Mouse (Mus musculus) forebrain, embryonic 14.5 days (tissue): ENCODE data around the gene Hoxd3. TPM values are rescaled to one million over a fixed set of nuclear protein-coding genes. Genes with fewer than 3 reads are reported as not detected.
A peak's percentile ranks its signal among the peaks of the same experiment; 100 is the strongest.

ENCODE experiments used
- ATAC-seq: fragments of 200-750 bp; cut with Nextera tagmentation; 2 replicates; pipeline ENCODE4 v1.8.0; 2017; ENCODE audit warnings: mild to moderate bottlenecking, moderate library complexity
- DNase-seq: peaks from one replicate; pipeline ENCODE4 v3.0.0-alpha.2; 2015; ENCODE audit warnings: low spot score
- H3K27ac ChIP-seq: fragments of 300-500 bp; sonication (generic); 2 replicates; pipeline ENCODE4 v1.5.1; 2014; ENCODE audit warnings: low read depth, mild to moderate bottlenecking, control low read depth, low read length, moderate library complexity
- H3K27me3 ChIP-seq: fragments of 300-500 bp; sonication (generic); replicated peaks from 2 replicates; pipeline ENCODE4 v1.6.1; 2014; ENCODE audit warnings: low read length, control low read depth, mixed read lengths; ENCODE audit not compliant: control insufficient read depth, insufficient read depth
- H3K36me3 ChIP-seq: fragments of 300-500 bp; sonication (generic); 2 replicates; pipeline ENCODE4 v1.6.1; 2014; ENCODE audit warnings: low read length, control low read depth; ENCODE audit not compliant: control insufficient read depth, insufficient read depth
- H3K4me1 ChIP-seq: fragments of 300-500 bp; sonication (generic); 2 replicates; pipeline ENCODE4 v1.6.1; 2014; ENCODE audit warnings: antibody characterized with exemption, low read length, control low read depth; ENCODE audit not compliant: control insufficient read depth, insufficient read depth
- H3K4me2 ChIP-seq: fragments of 300-500 bp; sonication (generic); 2 replicates; pipeline ENCODE4 v1.6.1; 2014; ENCODE audit warnings: mild to moderate bottlenecking, control low read depth, low read length
- H3K4me3 ChIP-seq: fragments of 300-500 bp; sonication (generic); 2 replicates; pipeline ENCODE4 v1.5.1; 2014; ENCODE audit warnings: low read depth, low read length, control low read depth
- H3K9ac ChIP-seq: fragments of 300-500 bp; sonication (generic); 2 replicates; pipeline ENCODE4 v1.6.1; 2014; ENCODE audit warnings: mild to moderate bottlenecking, low read length, control low read depth, moderate library complexity
- H3K9me3 ChIP-seq: fragments of 300-500 bp; sonication (generic); replicated peaks from 2 replicates; pipeline ENCODE4 v1.6.1; 2016; ENCODE audit warnings: low read length, control low read depth, mixed read lengths; ENCODE audit not compliant: control insufficient read depth
- WGBS: fragments of 180-500 bp; shearing (Covaris S2); extraction: QIAGEN DNeasy Blood & Tissue Kit; methylation state at CpG from one replicate; pipeline ENCODE4 v1.1.7; 2014; 5-methylcytosine and 5-hydroxymethylcytosine counted together
- polyA plus RNA-seq: library from polyadenylated mRNA; unstranded; fragments of >200 nt; fragmentation: Nextera tagmentation; extraction: Ambion mirVana; gene quantifications from 2 replicates; pipeline ENCODE4 v1.2.1, GENCODE M21; 2014

Hoxd3 gene
- polyA plus RNA-seq, 1 experiment from 2014 or later, result not detected

DNA sequence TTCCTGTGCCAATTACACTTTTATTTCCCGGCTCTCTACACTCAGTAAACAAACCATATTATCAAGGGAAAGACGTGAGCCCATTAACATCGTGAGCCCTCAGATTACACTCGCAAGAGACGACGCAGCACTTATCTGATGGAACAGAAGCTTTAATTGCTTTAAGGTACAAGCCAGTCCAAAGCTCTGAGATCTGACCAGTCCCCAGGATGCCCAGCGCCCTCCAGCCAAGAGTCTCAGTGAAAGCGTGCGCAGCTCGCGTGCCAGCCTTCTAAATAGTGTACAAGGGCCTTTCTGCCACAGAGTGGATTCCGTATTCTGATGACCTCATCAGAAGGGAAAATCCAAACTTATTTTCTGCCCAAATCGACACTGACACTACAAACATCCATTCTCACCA is 50.2 kb downstream of the Hoxd3 start:
- peaks cover 80% of the 10 kb centered on the region for H3K27me3 ChIP-seq
- no peaks in the 10 kb centered on the region for H3K9me3 ChIP-seq
- 5% methylated on average over 13 of the region's 13 CpGs for WGBS
- peaks cover 5% of the 10 kb centered on the region; the same call in 1 of the 2 replicates for H3K4me1 ChIP-seq
- DNase-seq (no peak), ATAC-seq (no peak)
- H3K4me3 ChIP-seq, result no peak overlapping the region
- H3K9ac ChIP-seq, result no peak overlapping the region
- H3K4me2 ChIP-seq, result no peak overlapping the region
- no peak overlapping the region for H3K27ac ChIP-seq
- no peaks in the 10 kb centered on the region for H3K36me3 ChIP-seq

DNA sequence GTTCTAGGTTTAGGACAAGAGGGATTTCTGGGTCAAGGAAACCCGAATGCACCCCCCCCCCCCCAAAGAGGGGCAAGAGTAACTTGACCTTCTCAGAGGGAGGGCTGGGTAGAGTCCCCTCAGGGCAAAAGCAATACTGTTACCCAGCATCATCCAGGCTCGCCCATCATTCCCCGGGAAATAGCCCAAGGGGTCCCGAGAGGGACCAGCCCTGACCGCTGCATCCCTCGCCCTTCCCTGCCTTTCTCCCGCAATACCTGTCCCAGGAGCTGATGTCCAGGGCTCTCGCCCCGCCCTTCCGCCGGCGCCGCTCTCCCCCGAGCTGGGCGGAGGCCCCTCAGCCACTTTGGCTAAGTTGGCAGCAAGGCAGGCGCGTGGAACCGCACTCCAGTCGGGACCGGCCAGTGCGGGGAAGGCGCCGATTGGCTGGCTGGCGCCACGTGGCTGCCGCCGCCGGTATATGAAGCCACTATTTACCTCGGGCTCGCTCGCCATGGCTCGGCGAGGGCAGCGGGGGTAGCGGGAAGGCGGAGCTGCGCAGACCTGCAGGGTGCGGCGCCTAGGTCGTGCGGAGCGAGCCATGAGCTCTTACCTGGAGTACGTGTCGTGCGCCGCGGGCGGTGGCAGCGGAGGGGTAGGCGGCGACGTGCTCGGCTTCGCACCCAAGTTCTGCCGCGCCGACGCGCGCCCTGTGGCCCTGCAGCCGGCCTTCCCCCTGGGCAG is 51.0 kb downstream of the Hoxd3 start, which contains the start of gene Hoxd1:
TSS of gene Hoxd1 (plus strand) at position 459 of the 723 bp plus-strand sequence.
- ATAC-seq (peak; percentile 87), DNase-seq (peak; percentile 61)
- H3K4me3 ChIP-seq, result peak within 1 kb of the TSS; percentile 43
- H3K27ac ChIP-seq, result no peak within 1 kb of the TSS
- no peaks in the 10 kb centered on the region for H3K9me3 ChIP-seq
- peaks cover 74% of the 10 kb centered on the region for H3K27me3 ChIP-seq
- H3K36me3 ChIP-seq, result no peaks in the 10 kb centered on the region
- WGBS, result under 1% methylated on average over 61 of the region's 61 CpGs
- peak within 1 kb of the TSS; percentile 25; the same call in 1 of the 2 replicates for H3K9ac ChIP-seq
- peaks cover 5% of the 10 kb centered on the region; the same call in 1 of the 2 replicates for H3K4me1 ChIP-seq
- H3K4me2 ChIP-seq, result peak within 1 kb of the TSS; percentile 80

DNA sequence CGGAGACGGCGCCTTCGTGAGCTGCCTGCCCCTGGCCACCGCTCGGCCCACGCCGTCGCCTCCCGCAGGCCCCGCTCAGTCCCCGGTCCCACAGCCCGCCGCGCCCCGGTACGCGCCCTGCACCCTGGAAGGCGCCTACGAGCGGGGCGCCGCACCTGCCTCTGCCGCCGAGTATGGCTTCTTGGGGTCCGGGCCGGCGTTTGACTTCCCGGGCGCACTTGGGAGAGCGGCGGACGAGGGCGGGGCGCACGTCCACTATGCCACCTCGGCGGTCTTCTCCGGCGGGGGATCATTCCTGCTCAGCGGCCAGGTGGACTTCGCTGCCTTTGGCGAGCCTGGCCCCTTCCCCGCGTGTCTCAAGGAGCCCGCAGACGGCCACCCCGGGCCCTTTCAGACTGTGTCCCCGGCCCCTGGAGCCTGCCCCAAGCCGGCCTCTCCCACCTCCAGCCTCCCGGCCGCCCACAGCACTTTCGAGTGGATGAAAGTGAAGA is 51.6 kb downstream of the Hoxd3 start:
- Histone ChIP-seq H3K4me2 (peak overlapping the region; percentile 80), H3K9ac (peak overlapping the region; percentile 25; the same call in 1 of the 2 replicates), H3K27ac (no peak overlapping the region), H3K4me3 (peak overlapping the region; percentile 43), H3K4me1 (peaks cover 5% of the 10 kb centered on the region; the same call in 1 of the 2 replicates), H3K36me3 (no peaks in the 10 kb centered on the region), H3K27me3 (peaks cover 71% of the 10 kb centered on the region), H3K9me3 (no peaks in the 10 kb centered on the region)
- ATAC-seq, result peak; percentile 26; the same call in 1 of the 2 replicates
- no peak for DNase-seq
- WGBS, result 2% methylated on average over 51 of the region's 53 CpGs

DNA sequence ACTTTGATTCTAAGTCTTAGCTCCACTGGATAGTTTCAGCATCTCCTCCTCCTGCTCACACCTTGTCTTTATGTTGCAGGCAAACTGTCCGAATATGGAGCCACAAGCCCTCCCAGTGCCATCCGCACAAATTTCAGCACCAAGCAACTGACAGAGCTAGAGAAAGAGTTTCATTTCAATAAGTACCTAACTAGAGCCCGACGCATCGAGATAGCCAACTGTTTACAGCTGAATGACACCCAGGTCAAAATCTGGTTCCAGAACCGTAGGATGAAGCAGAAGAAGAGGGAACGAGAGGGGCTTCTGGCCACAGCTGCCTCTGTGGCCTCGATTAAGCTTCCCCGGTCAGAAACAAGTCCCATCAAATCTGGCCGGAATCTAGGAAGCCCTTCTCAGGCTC is 52.2 kb downstream of the Hoxd3 start:
- H3K4me1 ChIP-seq, result peaks cover 5% of the 10 kb centered on the region; the same call in 1 of the 2 replicates
- H3K4me2 ChIP-seq, result no peak overlapping the region
- no peak for DNase-seq
- peaks cover 72% of the 10 kb centered on the region for H3K27me3 ChIP-seq
- H3K9me3 ChIP-seq, result no peaks in the 10 kb centered on the region
- no peak overlapping the region for H3K9ac ChIP-seq
- H3K27ac ChIP-seq, result no peak overlapping the region
- no peak for ATAC-seq
- WGBS, result 51% methylated on average over 10 of the region's 10 CpGs
- H3K4me3 ChIP-seq, result no peak overlapping the region
- no peaks in the 10 kb centered on the region for H3K36me3 ChIP-seq

DNA sequence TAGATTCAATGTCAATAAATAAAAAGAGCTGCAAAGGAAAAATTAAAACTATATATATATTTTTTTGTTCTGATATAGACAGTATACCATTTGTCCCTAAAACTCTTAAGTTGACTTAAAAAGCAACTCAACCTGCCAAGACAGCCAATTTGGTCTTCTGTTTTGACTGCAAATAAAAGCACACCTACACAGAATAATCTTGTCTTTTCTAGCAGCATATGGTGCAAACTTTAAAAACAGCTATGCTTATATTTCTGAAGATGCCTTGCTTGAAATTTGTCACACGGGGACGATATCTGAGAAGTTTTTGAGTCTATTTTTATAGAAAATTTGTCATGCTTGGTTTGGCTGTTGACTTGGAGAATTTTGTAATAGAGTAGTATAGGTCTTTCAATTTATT is 62.6 kb downstream of the Hoxd3 start:
- ATAC-seq (no peak), DNase-seq (no peak)
- no peak overlapping the region for H3K27ac ChIP-seq
- no peak overlapping the region for H3K9ac ChIP-seq
- no peak overlapping the region for H3K4me2 ChIP-seq
- no peaks in the 10 kb centered on the region for H3K36me3 ChIP-seq
- no peaks in the 10 kb centered on the region for H3K27me3 ChIP-seq
- no peaks in the 10 kb centered on the region for H3K9me3 ChIP-seq
- H3K4me3 ChIP-seq, result no peak overlapping the region
- no peaks in the 10 kb centered on the region for H3K4me1 ChIP-seq
- 92% methylated on average over 2 of the region's 2 CpGs for WGBS

DNA sequence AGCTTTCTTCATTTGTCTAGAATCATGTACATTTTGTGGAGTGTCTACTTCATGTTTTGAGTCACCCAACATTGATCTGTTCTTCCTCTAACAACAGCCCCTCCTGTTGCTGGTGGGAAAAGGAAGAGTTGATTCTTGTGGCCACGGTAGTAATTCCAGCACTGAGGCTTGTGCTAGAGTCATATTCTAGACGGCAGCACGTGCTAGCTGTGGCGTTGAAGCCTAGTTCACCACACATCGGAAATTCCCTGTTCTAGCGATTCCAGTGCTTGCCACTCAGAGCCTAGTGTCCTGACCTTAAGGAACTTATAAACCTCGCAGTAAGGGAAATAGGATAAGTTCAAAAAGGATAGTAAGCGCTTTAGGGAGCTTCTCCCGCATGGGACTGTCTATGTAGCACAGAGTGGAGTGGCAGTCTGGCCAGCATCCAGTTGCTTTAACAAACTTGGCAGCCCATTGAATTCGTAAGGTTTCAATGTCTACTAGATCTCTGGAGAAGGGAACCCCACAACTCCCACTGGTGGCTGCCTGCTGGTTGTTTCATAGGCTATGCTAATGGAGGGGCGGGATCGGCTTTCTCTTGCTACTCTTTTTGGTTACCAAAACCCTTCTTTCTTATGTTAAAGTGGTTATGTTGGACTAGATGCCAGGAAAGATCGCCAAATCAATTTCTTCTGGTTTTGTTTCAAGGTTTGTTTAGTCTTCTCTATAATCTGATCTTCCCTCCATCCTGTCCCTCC is 66.0 kb downstream of the Hoxd3 start:
- DNase-seq, result peak; percentile 47
- no peak for ATAC-seq
- H3K27ac ChIP-seq, result no peak overlapping the region
- H3K36me3 ChIP-seq, result no peaks in the 10 kb centered on the region
- no peaks in the 10 kb centered on the region for H3K9me3 ChIP-seq
- no peak overlapping the region for H3K9ac ChIP-seq
- H3K4me1 ChIP-seq, result no peaks in the 10 kb centered on the region
- WGBS, result 66% methylated on average over 13 of the region's 13 CpGs
- H3K27me3 ChIP-seq, result no peaks in the 10 kb centered on the region
- no peak overlapping the region for H3K4me3 ChIP-seq
- no peak overlapping the region for H3K4me2 ChIP-seq

DNA sequence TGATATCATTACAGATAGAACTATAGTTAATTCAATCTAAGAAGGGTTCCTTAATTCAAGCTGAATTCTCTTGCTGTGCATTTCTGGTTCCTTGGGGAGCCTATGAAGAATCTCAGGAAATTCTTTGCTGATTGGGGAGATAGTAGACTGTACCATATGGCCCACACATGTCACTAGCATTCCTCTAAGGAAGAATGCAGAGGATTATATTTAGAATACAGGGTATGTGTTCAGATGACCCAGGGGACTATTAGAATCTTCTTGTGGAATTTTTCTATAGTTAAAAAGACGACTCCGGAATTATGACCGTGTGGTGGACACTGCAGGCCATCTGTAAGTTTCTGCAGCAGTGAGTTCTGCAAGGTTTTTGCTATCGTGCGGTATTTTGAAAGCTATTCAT is 69.7 kb downstream of the Hoxd3 start:
- no peak overlapping the region for H3K4me3 ChIP-seq
- no peak overlapping the region for H3K4me2 ChIP-seq
- WGBS, result 94% methylated on average over 5 of the region's 5 CpGs
- no peaks in the 10 kb centered on the region for H3K36me3 ChIP-seq
- H3K4me1 ChIP-seq, result no peaks in the 10 kb centered on the region
- ATAC-seq (no peak), DNase-seq (no peak)
- no peaks in the 10 kb centered on the region for H3K9me3 ChIP-seq
- no peaks in the 10 kb centered on the region for H3K27me3 ChIP-seq
- no peak overlapping the region for H3K27ac ChIP-seq
- no peak overlapping the region for H3K9ac ChIP-seq

DNA sequence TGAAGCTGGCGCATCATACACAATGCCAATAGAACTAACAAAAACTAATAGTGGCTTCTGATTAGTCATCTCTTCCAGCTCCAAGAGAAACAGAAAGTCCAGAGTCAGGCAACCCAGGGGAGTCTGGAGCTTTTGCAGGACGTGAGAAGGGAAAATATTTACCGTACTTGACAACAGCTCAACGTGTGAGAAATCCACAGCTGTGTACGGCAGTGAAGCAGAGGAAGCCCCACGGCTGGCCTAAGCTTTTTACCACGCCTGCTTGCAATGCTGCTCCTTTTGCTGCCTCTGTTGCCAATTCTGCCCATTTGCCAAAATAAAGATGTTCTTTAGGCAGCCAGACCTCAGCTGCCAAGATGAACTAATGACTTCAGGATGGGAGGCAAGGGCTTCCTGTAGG is 83.8 kb downstream of the Hoxd3 start:
- Histone ChIP-seq H3K9ac (no peak overlapping the region), H3K4me2 (no peak overlapping the region), H3K27ac (no peak overlapping the region), H3K9me3 (no peaks in the 10 kb centered on the region), H3K4me1 (no peaks in the 10 kb centered on the region), H3K4me3 (no peak overlapping the region), H3K36me3 (no peaks in the 10 kb centered on the region), H3K27me3 (no peaks in the 10 kb centered on the region)
- no peak for ATAC-seq
- DNase-seq, result peak; percentile 7
- WGBS, result 52% methylated on average over 7 of the region's 7 CpGs
